Mouse (Mus musculus): ENCODE data around the gene Pcyt1a. TPM values are rescaled to one million over a fixed set of nuclear protein-coding genes. Genes with fewer than 3 reads are reported as not detected.

Gene Pcyt1a
- total and polyA plus RNA-seq, 2 experiments from 2014 or later, result 47.6 TPM

GRCm38 (mm10) chr16:32469404-32470105 is 38.8 kb downstream of the Pcyt1a start:
- H3K9me3 ChIP-seq (ENCODE audit: low read length), result no peaks in the 10 kb centered on the region
- H3K4me3 ChIP-seq (ENCODE audit: low read depth, low read length), result no peak overlapping the region
- peaks cover 63% of the 10 kb centered on the region for H3K36me3 ChIP-seq (ENCODE audit: insufficient read depth)
- no peak for DNase-seq
- no peaks in the 10 kb centered on the region for H3K4me1 ChIP-seq (ENCODE audit: insufficient read depth)
- no peaks in the 10 kb centered on the region for H3K27me3 ChIP-seq (ENCODE audit: insufficient read depth, low read length)
- H3K4me2 ChIP-seq (ENCODE audit: low read depth), result no peak overlapping the region
- no peak overlapping the region for H3K9ac ChIP-seq
- no peak overlapping the region for H3K27ac ChIP-seq (ENCODE audit: low read depth, low read length)
- no peak for ATAC-seq
- TF ChIP-seq CTCF (IDR thresholded peaks at IDR 0.05; ENCODE audit: low read depth), result no peak
- 86% methylated on average over 5 of the region's 5 CpGs for WGBS

GRCm38 (mm10) chr16:32472276-32473015 is 41.7 kb downstream of the Pcyt1a start:
- no peak for ATAC-seq
- Histone ChIP-seq H3K27ac (ENCODE audit: low read depth, low read length) (no peak overlapping the region), H3K9me3 (ENCODE audit: low read length) (no peaks in the 10 kb centered on the region)

DNA sequence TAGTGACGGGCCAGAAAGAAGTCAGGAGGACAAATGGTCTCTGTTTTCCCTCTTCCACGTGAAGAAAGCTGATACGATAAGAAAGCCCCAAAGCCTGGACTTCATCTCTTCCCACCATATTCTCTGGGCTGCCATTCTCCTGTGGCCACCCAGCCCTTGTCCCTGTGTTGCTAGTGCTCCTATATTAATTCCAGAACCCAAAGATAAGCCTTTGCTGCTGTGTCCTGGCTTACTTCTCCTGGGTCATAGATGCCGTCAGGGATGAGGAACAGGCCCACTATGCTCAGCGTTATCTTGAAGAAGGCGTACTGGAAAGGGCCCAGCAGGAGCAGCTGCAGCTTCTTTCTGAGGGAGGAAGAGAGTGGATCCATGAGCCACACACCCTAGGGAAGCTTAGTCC is 46.6 kb downstream of the Pcyt1a start:
- peaks cover 12% of the 10 kb centered on the region for H3K36me3 ChIP-seq (ENCODE audit: insufficient read depth)
- no peak overlapping the region for H3K27ac ChIP-seq (ENCODE audit: low read depth, low read length)
- ATAC-seq, result no peak
- no peaks in the 10 kb centered on the region for H3K9me3 ChIP-seq (ENCODE audit: low read length)
- no peak for DNase-seq
- TF ChIP-seq CTCF (IDR thresholded peaks at IDR 0.05; ENCODE audit: low read depth), result no peak
- H3K4me2 ChIP-seq (ENCODE audit: low read depth), result no peak overlapping the region
- no peaks in the 10 kb centered on the region for H3K27me3 ChIP-seq (ENCODE audit: insufficient read depth, low read length)
- no peaks in the 10 kb centered on the region for H3K4me1 ChIP-seq (ENCODE audit: insufficient read depth)
- 91% methylated on average over 6 of the region's 6 CpGs for WGBS
- no peak overlapping the region for H3K9ac ChIP-seq
- H3K4me3 ChIP-seq (ENCODE audit: low read depth, low read length), result no peak overlapping the region

More at GRCm38 (mm10) chr16:32472276-32473015, 41.7 kb downstream of the Pcyt1a start:
- Histone ChIP-seq H3K36me3 (ENCODE audit: insufficient read depth) (peaks cover 53% of the 10 kb centered on the region), H3K9ac (no peak overlapping the region), H3K4me3 (ENCODE audit: low read depth, low read length) (no peak overlapping the region), H3K4me2 (ENCODE audit: low read depth) (no peak overlapping the region), H3K4me1 (ENCODE audit: insufficient read depth) (no peaks in the 10 kb centered on the region), H3K27me3 (ENCODE audit: insufficient read depth, low read length) (no peaks in the 10 kb centered on the region)
- 69% methylated on average over 7 of the region's 7 CpGs for WGBS
- no peak for DNase-seq
- no peak for TF ChIP-seq CTCF (IDR thresholded peaks at IDR 0.05; ENCODE audit: low read depth)

- Histone ChIP-seq H3K9me3 (ENCODE audit: low read length) (no peaks in the 10 kb centered on the region), H3K36me3 (ENCODE audit: insufficient read depth) (no peaks in the 10 kb centered on the region), H3K27ac (ENCODE audit: low read depth, low read length) (no peak overlapping the region), H3K4me3 (ENCODE audit: low read depth, low read length) (no peak overlapping the region), H3K4me2 (ENCODE audit: low read depth) (no peak overlapping the region), H3K9ac (no peak overlapping the region), H3K27me3 (ENCODE audit: insufficient read depth, low read length) (no peaks in the 10 kb centered on the region), H3K4me1 (ENCODE audit: insufficient read depth) (no peaks in the 10 kb centered on the region)
- WGBS, result 75% methylated on average over 2 of the region's 2 CpGs
- TF ChIP-seq CTCF (IDR thresholded peaks at IDR 0.05; ENCODE audit: low read depth), result no peak
- DNase-seq (no peak), ATAC-seq (no peak)
Observed at GRCm38 (mm10) chr16:32479415-32479814, 48.7 kb downstream of the Pcyt1a start.

DNA sequence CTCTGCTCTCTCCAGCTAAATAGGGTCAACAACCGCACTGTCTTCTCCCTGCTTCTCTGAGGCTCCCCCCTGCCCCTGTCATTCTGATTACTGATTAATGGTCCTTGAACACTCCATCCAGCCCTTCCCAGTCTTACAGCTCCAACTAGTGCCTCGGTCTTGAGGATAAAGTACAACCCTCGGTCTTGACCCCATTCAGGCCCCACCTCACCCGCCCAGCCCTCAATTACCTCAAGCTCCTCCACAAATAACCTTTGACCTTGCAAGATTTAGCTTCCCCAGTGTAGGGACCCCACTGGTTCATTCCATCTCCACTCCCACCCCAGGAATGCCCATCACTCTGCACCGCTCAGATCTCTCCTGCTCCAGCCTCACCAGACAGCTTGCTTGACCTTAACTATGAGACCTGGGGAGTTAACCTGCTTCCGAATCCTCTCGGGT is 53.7 kb downstream of the Pcyt1a start:
- Histone ChIP-seq H3K4me2 (ENCODE audit: low read depth) (no peak overlapping the region), H3K9me3 (ENCODE audit: low read length) (no peaks in the 10 kb centered on the region), H3K36me3 (ENCODE audit: insufficient read depth) (no peaks in the 10 kb centered on the region), H3K4me1 (ENCODE audit: insufficient read depth) (no peaks in the 10 kb centered on the region), H3K27ac (ENCODE audit: low read depth, low read length) (no peak overlapping the region), H3K4me3 (ENCODE audit: low read depth, low read length) (no peak overlapping the region), H3K27me3 (ENCODE audit: insufficient read depth, low read length) (no peaks in the 10 kb centered on the region), H3K9ac (no peak overlapping the region)
- ATAC-seq, result no peak
- no peak for TF ChIP-seq CTCF (IDR thresholded peaks at IDR 0.05; ENCODE audit: low read depth)
- 57% methylated on average over 7 of the region's 7 CpGs for WGBS
- DNase-seq, result no peak

GRCm38 (mm10) chr16:32485209-32485608 is 54.5 kb downstream of the Pcyt1a start:
- H3K9me3 ChIP-seq (ENCODE audit: low read length), result no peaks in the 10 kb centered on the region
- no peaks in the 10 kb centered on the region for H3K36me3 ChIP-seq (ENCODE audit: insufficient read depth)
- no peak overlapping the region for H3K4me2 ChIP-seq (ENCODE audit: low read depth)
- 68% methylated on average over 2 of the region's 2 CpGs for WGBS
- ATAC-seq (no peak), DNase-seq (no peak)
- no peaks in the 10 kb centered on the region for H3K27me3 ChIP-seq (ENCODE audit: insufficient read depth, low read length)
- H3K27ac ChIP-seq (ENCODE audit: low read depth, low read length), result no peak overlapping the region
- H3K4me3 ChIP-seq (ENCODE audit: low read depth, low read length), result no peak overlapping the region
- TF ChIP-seq CTCF (IDR thresholded peaks at IDR 0.05; ENCODE audit: low read depth), result no peak
- H3K4me1 ChIP-seq (ENCODE audit: insufficient read depth), result no peaks in the 10 kb centered on the region
- H3K9ac ChIP-seq, result no peak overlapping the region

GRCm38 (mm10) chr16:32486046-32486445 is 55.3 kb downstream of the Pcyt1a start:
- no peaks in the 10 kb centered on the region for H3K4me1 ChIP-seq (ENCODE audit: insufficient read depth)
- no peak overlapping the region for H3K4me2 ChIP-seq (ENCODE audit: low read depth)
- no peak overlapping the region for H3K27ac ChIP-seq (ENCODE audit: low read depth, low read length)
- 75% methylated on average over 6 of the region's 6 CpGs for WGBS
- ATAC-seq (no peak), DNase-seq (no peak)
- TF ChIP-seq CTCF (IDR thresholded peaks at IDR 0.05; ENCODE audit: low read depth), result no peak
- no peak overlapping the region for H3K4me3 ChIP-seq (ENCODE audit: low read depth, low read length)
- no peaks in the 10 kb centered on the region for H3K9me3 ChIP-seq (ENCODE audit: low read length)
- no peaks in the 10 kb centered on the region for H3K36me3 ChIP-seq (ENCODE audit: insufficient read depth)
- no peak overlapping the region for H3K9ac ChIP-seq
- H3K27me3 ChIP-seq (ENCODE audit: insufficient read depth, low read length), result no peaks in the 10 kb centered on the region

All from forebrain, postnatal 0 days (tissue).